Mouse (Mus musculus): ENCODE measurements around the gene Mup20. TPM values are rescaled to one million over a fixed set of nuclear protein-coding genes. Genes with fewer than 3 reads are reported as not detected.

Gene Mup20
- not detected for polyA plus RNA-seq (2015; fragmentation: Illumina TruSeq; extraction: RNeasy Lipid Tissue Mini Kit (QIAGEN cat#74804); ENCODE audit: insufficient read depth, low read depth, low replicate concordance)

DNA sequence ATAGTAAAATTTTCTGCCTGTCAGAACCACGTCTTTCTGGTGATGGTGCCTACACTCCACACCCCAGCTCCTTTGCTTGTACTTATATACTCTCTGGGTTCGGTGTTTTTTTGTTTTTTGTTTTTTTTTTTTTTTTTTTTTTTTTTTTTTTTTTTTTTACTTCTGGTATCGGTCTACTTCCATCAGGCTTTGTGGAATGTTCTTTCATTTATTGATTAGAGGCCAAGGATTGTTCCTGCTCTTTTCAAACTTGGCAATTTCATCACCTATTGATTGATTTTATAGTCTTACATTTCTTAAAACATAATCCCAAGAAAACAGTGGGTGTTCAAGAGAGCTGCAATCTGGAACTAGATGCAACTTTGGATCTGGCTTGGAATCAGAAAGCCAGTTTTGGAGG, at the start of gene Mup20:
TSS of gene Mup20 (minus strand) at position 101 of the 400 bp plus-strand sequence.

DNA sequence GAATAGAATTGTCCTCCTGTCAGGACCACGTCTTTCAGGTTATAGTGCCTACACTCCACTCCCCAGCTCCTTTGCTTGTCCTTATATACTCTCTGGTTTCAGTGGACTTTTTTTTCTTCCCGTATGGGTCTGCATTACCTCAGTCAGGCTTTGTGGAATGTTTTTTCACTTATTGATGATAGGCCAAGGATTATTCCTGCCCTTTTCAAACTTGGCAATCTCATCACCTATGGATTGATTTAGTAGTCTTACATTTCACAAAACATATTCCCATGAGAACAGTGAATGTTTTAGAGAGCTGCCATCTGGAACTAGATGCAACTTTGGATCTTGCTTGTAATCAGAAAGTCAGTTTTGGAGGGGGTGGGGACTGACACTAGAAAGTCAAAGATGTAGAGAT, 33.3 kb upstream of the Mup20 start, which contains the start of gene Mup3:
TSS of gene Mup3 (minus strand) at position 102 of the 400 bp plus-strand sequence.

Other genes starting within 250 kb of the Mup20 start
- gene Mup5, start 218.9 kb downstream of the Mup20 start, polyA plus RNA-seq (2015; fragmentation: Illumina TruSeq; extraction: RNeasy Lipid Tissue Mini Kit (QIAGEN cat#74804); ENCODE audit: insufficient read depth, low read depth, low replicate concordance) = not detected
- not detected for gene Mup3, start 33.2 kb upstream of the Mup20 start, polyA plus RNA-seq (2015; fragmentation: Illumina TruSeq; extraction: RNeasy Lipid Tissue Mini Kit (QIAGEN cat#74804); ENCODE audit: insufficient read depth, low read depth, low replicate concordance)
- gene Mup21, start 96.7 kb upstream of the Mup20 start, polyA plus RNA-seq (2015; fragmentation: Illumina TruSeq; extraction: RNeasy Lipid Tissue Mini Kit (QIAGEN cat#74804); ENCODE audit: insufficient read depth, low read depth, low replicate concordance) = not detected
- gene Zfp37, start 176.9 kb upstream of the Mup20 start, polyA plus RNA-seq (2015; fragmentation: Illumina TruSeq; extraction: RNeasy Lipid Tissue Mini Kit (QIAGEN cat#74804); ENCODE audit: insufficient read depth, low read depth, low replicate concordance) = 1.7 TPM
- gene Slc31a2, start 208.4 kb upstream of the Mup20 start, polyA plus RNA-seq (2015; fragmentation: Illumina TruSeq; extraction: RNeasy Lipid Tissue Mini Kit (QIAGEN cat#74804); ENCODE audit: insufficient read depth, low read depth, low replicate concordance) = 13.7 TPM